Mouse (Mus musculus): ENCODE results near the gene Dnajc5g.

- TF ChIP-seq FLI1 (IDR thresholded peaks at IDR 0.05; ENCODE audit: low read length): no peak
- no peak for TF ChIP-seq GATA1 (IDR thresholded peaks at IDR 0.05; ENCODE audit: borderline replicate concordance, low read length)
Observed at GRCm38 (mm10) chr5:31087131-31087530, 19.0 kb upstream of the Dnajc5g start.

Data from megakaryocyte, embryonic 14.5 days (primary cell).